Mouse (Mus musculus): ENCODE results near the gene Ttf1. TPM values are rescaled to one million over a fixed set of nuclear protein-coding genes. Genes with fewer than 3 reads are reported as not detected.

Gene Ttf1
- polyA plus RNA-seq (2012; rRNA removed) = 7.1 and 8.2 TPM in 2 replicates

GRCm38 (mm10) chr2:29060135-29060597 lies at the start of gene Ttf1:
Ttf1 (plus strand) TSS chr2:29060262.

DNA sequence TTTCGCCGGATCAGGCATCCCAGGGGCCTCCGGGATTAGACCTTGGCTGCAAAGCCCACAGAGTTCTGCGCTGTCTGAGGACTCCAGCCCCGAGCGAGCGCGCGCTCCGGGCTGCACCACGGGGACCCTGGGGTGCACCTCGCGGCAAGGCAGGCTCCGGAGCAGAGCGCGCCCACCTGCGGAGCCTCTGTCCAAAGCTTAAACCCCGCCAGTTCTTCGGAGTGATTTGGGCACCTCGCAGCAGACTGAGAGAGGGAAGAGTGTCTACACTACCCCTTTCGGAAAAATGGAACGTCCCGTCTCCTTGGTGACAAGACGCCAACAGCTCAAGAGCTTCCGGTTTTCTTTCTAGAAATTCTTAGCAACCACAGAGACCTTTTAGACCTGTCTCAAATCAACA lies 5.1 kb upstream of the Ttf1 start, which contains the start of gene Cfap77:
Cfap77 (minus strand) TSS at position 76 of the 400 bp plus-strand sequence.

GRCm38 (mm10) chr2:29123907-29124569 lies 64.0 kb downstream of the Ttf1 start, which contains the start of gene Setx:
Setx (plus strand) TSS chr2:29124181.

Other genes with a start within 250 kb of the Ttf1 start
- 17.3 and 20.1 TPM in 2 replicates for gene Gtf3c4, start 219.9 kb upstream of the Ttf1 start, polyA plus RNA-seq (2012; rRNA removed)
- gene Ddx31, start 219.9 kb upstream of the Ttf1 start, polyA plus RNA-seq (2012; rRNA removed) = 4.6 and 6.3 TPM in 2 replicates
- 0.96 and 1.3 TPM in 2 replicates for gene Barhl1, start 143.6 kb upstream of the Ttf1 start, polyA plus RNA-seq (2012; rRNA removed)
- 3.9 and 5.9 TPM in 2 replicates for gene Cfap77, start 5.2 kb upstream of the Ttf1 start, polyA plus RNA-seq (2012; rRNA removed)
- gene Setx, start 63.9 kb downstream of the Ttf1 start, polyA plus RNA-seq (2012; rRNA removed) = 8.3 and 8.5 TPM in 2 replicates
- 52.2 and 79.4 TPM in 2 replicates for gene Ntng2, start 192.7 kb downstream of the Ttf1 start, polyA plus RNA-seq (2012; rRNA removed)

Measured in ovary, adult 2 months (tissue).